Mouse (Mus musculus) liver, embryonic 12.5 days (tissue): ENCODE measurements around the gene Sh2b1. TPM values are rescaled to one million over a fixed set of nuclear protein-coding genes. Genes with fewer than 3 reads are reported as not detected.

Experiments used
- ATAC-seq: fragments of 200-750 bp; cut with Nextera tagmentation; 2 replicates; pipeline ENCODE4 v1.8.0; 2017; ENCODE audit warnings: moderate number of reproducible peaks, mild to moderate bottlenecking, moderate library complexity
- H3K27ac ChIP-seq: fragments of 300-500 bp; sonication (generic); 2 replicates; pipeline ENCODE4 v1.5.1; 2016; ENCODE audit warnings: mild to moderate bottlenecking
- H3K27me3 ChIP-seq: fragments of 300-500 bp; sonication (generic); replicated peaks from 2 replicates; pipeline ENCODE4 v1.6.1; 2016; ENCODE audit warnings: mild to moderate bottlenecking, moderate library complexity
- H3K36me3 ChIP-seq: fragments of 300-500 bp; sonication (generic); 2 replicates; pipeline ENCODE4 v1.6.1; 2016; ENCODE audit warnings: mild to moderate bottlenecking, moderate library complexity
- H3K4me1 ChIP-seq: fragments of 300-500 bp; sonication (generic); 2 replicates; pipeline ENCODE4 v1.6.1; 2016
- H3K4me2 ChIP-seq: fragments of 300-500 bp; sonication (generic); 2 replicates; pipeline ENCODE4 v1.6.1; 2016; ENCODE audit warnings: mild to moderate bottlenecking, moderate library complexity
- H3K4me3 ChIP-seq: fragments of 300-500 bp; sonication (generic); 2 replicates; pipeline ENCODE4 v1.5.1; 2016; ENCODE audit warnings: mild to moderate bottlenecking, moderate library complexity
- H3K9ac ChIP-seq: fragments of 300-500 bp; sonication (generic); 2 replicates; pipeline ENCODE4 v1.6.1; 2016; ENCODE audit warnings: mild to moderate bottlenecking, moderate library complexity
- H3K9me3 ChIP-seq: fragments of 300-500 bp; sonication (generic); replicated peaks from 2 replicates; pipeline ENCODE4 v1.6.1; 2016; ENCODE audit warnings: mild to moderate bottlenecking, moderate library complexity
- WGBS: fragments of 180-500 bp; shearing (Covaris S2); methylation state at CpG from one replicate; pipeline ENCODE4 v1.1.7; 2016; ENCODE audit not compliant: insufficient replicate concordance; 5-methylcytosine and 5-hydroxymethylcytosine counted together
- polyA plus RNA-seq: library from polyadenylated mRNA; unstranded; fragments of >200 nt; fragmentation: Nextera tagmentation; extraction: Ambion mirVana; gene quantifications from 2 replicates; pipeline ENCODE4 v1.2.1, GENCODE M21; 2016

Sh2b1 gene
- polyA plus RNA-seq, 1 experiment from 2014 or later = 17.0 TPM

- Histone ChIP-seq H3K36me3 (peaks cover 24% of the 10 kb centered on the region), H3K27me3 (peaks cover 21% of the 10 kb centered on the region), H3K27ac (no peak overlapping the region), H3K4me3 (no peak overlapping the region), H3K4me2 (no peak overlapping the region), H3K9me3 (no peaks in the 10 kb centered on the region), H3K9ac (no peak overlapping the region; the same call in 1 of the 2 replicates), H3K4me1 (peaks cover 48% of the 10 kb centered on the region)
- 58% methylated on average over 4 of the region's 4 CpGs for WGBS
- no peak for ATAC-seq
Measured at GRCm38 (mm10) chr7:126463547-126463946, 11.7 kb downstream of the Sh2b1 start.

DNA sequence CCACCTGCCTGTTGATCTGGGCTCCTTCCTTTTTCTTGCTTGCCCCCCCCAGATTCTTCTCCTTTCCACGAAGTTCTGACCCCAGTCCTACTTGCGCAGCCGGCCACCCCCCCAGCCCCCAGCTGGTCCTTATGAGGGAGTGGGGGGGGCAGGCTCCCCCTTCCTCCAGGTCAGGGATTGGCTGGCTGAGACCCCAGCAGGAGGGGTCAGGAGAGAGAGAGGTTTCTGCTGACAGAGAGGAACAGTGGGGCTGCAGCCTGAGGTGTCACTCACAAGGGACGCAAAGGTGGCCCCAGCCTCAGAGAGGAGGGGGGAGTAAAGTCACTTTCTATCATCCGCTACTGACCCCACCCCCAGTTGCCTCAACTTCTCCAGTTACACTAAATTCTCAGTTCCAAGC is 12.2 kb downstream of the Sh2b1 start, which contains the start of gene Atp2a1:
Gene Atp2a1 (minus strand): TSS at position 105 of the 400 bp plus-strand sequence.
- no peak for ATAC-seq
- Histone ChIP-seq H3K4me3 (no peak within 1 kb of the TSS), H3K9me3 (no peaks in the 10 kb centered on the region), H3K4me2 (no peak within 1 kb of the TSS), H3K27ac (no peak within 1 kb of the TSS), H3K9ac (no peak within 1 kb of the TSS; the same call in 1 of the 2 replicates), H3K4me1 (peaks cover 48% of the 10 kb centered on the region), H3K36me3 (peaks cover 18% of the 10 kb centered on the region), H3K27me3 (peaks cover 21% of the 10 kb centered on the region)
- WGBS = 59% methylated on average over 5 of the region's 5 CpGs

DNA sequence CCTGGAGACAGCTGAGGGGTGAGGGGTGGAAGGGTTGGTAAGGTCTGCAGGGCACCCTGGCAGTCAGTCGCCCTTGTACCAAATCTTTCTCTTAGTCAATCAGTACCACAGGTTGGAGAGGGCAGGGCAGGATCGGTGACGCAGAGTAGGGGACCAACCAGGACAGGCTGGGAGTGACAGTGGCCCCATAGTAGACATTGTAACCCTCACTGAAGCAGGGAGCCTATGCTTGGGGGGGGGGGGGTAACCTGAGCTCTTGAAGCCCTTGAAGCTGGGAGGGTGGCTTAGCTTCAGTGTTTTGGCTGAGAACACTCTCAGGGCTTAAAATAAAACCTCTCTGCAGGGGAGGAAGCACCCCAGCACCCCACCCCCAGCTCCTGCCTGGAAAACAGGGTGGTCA is 13.6 kb downstream of the Sh2b1 start:
- Histone ChIP-seq H3K27me3 (peaks cover 21% of the 10 kb centered on the region), H3K27ac (no peak overlapping the region), H3K9me3 (no peaks in the 10 kb centered on the region), H3K4me1 (peaks cover 41% of the 10 kb centered on the region), H3K9ac (no peak overlapping the region), H3K36me3 (peaks cover 4% of the 10 kb centered on the region; the same call in 1 of the 2 replicates), H3K4me3 (no peak overlapping the region), H3K4me2 (no peak overlapping the region)
- ATAC-seq = no peak
- 55% methylated on average over 3 of the region's 3 CpGs for WGBS

GRCm38 (mm10) chr7:126460623-126461399 is 14.4 kb downstream of the Sh2b1 start:
- no peak overlapping the region for H3K27ac ChIP-seq
- WGBS = 53% methylated on average over 10 of the region's 10 CpGs

DNA sequence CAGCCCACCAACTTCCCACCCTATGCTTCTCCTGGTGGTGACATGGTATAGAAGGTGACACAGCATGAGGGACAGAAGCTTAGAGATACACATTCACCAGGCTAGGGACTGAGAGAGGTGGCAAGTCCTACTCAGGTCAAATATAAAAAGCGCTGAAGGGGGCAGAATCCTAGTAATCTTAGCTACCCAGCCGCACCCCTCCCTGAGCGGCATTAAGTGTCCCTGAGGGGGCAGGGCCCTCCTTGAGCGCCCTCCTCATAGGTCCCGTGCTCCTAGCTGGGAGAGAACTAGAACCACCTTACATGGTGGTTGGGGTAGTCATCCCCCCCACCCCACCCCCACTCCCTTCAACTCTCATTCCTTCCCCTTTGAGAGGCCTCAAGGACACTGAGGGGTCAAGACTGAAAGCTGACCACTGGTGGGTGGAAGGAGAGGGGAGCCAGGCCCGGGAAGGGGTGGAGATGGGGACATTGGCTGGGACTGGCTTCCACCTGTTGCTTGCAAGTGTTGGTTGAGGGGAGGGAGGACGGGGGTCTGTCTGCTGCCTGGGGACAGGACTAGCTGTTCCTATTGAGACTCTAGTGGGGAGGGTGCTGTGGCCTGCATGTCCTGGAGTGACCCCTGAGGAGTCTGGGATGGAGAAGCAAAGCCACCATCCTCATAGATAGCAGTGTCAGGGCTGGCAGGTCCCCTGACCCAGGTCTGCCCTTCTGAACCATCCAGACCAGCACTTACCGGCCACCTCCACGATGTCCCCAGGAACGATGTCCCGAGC is 16.2 kb downstream of the Sh2b1 start:
- Histone ChIP-seq H3K4me1 (peaks cover 20% of the 10 kb centered on the region), H3K27ac (no peak overlapping the region), H3K9ac (no peak overlapping the region; the same call in 1 of the 2 replicates), H3K4me3 (no peak overlapping the region), H3K36me3 (no peaks in the 10 kb centered on the region), H3K4me2 (no peak overlapping the region), H3K9me3 (no peaks in the 10 kb centered on the region), H3K27me3 (peaks cover 21% of the 10 kb centered on the region)
- 69% methylated on average over 11 of the region's 11 CpGs for WGBS
- ATAC-seq = no peak

More at GRCm38 (mm10) chr7:126460623-126461399, 14.4 kb downstream of the Sh2b1 start:
- Histone ChIP-seq H3K27me3 (peaks cover 21% of the 10 kb centered on the region), H3K9me3 (no peaks in the 10 kb centered on the region), H3K4me3 (no peak overlapping the region), H3K36me3 (no peaks in the 10 kb centered on the region), H3K9ac (no peak overlapping the region), H3K4me1 (peaks cover 38% of the 10 kb centered on the region), H3K4me2 (no peak overlapping the region)
- no peak for ATAC-seq

GRCm38 (mm10) chr7:126458225-126458624 is 17.0 kb downstream of the Sh2b1 start:
- Histone ChIP-seq H3K27ac (no peak overlapping the region), H3K27me3 (peaks cover 21% of the 10 kb centered on the region), H3K4me3 (no peak overlapping the region), H3K9ac (no peak overlapping the region; the same call in 1 of the 2 replicates), H3K4me2 (no peak overlapping the region), H3K9me3 (no peaks in the 10 kb centered on the region), H3K36me3 (no peaks in the 10 kb centered on the region), H3K4me1 (peaks cover 12% of the 10 kb centered on the region; the same call in 1 of the 2 replicates)
- 72% methylated on average over 5 of the region's 5 CpGs for WGBS
- no peak for ATAC-seq

GRCm38 (mm10) chr7:126456382-126457266 is 18.6 kb downstream of the Sh2b1 start:
- Histone ChIP-seq H3K9me3 (no peaks in the 10 kb centered on the region), H3K9ac (no peak overlapping the region), H3K27ac (no peak overlapping the region), H3K4me1 (0 out of 2 replicates have a peak, but pooled peaks cover 9% of the 10 kb centered on the region), H3K4me2 (no peak overlapping the region), H3K4me3 (no peak overlapping the region), H3K27me3 (peaks cover 14% of the 10 kb centered on the region; the same call in 1 of the 2 replicates), H3K36me3 (no peaks in the 10 kb centered on the region)
- no peak for ATAC-seq
- WGBS = 46% methylated on average over 17 of the region's 17 CpGs

GRCm38 (mm10) chr7:126455242-126455641 is 20.0 kb downstream of the Sh2b1 start:
- Histone ChIP-seq H3K4me1 (0 out of 2 replicates have a peak, but pooled peaks cover 9% of the 10 kb centered on the region), H3K4me3 (no peak overlapping the region), H3K27me3 (peaks cover 11% of the 10 kb centered on the region; the same call in 1 of the 2 replicates), H3K4me2 (no peak overlapping the region), H3K36me3 (no peaks in the 10 kb centered on the region), H3K27ac (no peak overlapping the region), H3K9me3 (no peaks in the 10 kb centered on the region), H3K9ac (no peak overlapping the region)
- ATAC-seq = no peak
- WGBS = 50% methylated on average over 2 of the region's 2 CpGs

DNA sequence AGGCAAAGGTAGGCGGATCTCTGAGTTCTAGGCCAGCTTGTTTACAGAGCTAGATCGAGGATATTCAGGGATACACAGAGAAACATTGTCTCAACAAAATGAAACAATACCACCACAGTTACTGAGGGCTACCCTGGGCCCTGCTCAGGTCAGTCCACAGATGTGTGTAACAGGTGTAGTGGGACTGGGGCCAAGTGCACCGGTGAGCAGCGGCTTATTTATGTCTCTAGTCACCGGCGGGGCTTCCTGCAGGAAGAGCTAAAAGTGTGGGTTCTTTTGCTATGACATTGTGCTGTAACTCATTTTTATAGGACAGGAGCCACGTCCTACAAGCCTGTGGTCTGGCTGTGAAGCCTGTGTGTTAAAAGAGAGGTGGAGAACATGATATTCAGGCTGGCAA is 21.4 kb downstream of the Sh2b1 start:
- H3K4me1 ChIP-seq = 0 out of 2 replicates have a peak, but pooled peaks cover 9% of the 10 kb centered on the region
- H3K27ac ChIP-seq = no peak overlapping the region
- H3K9me3 ChIP-seq = no peaks in the 10 kb centered on the region
- no peak overlapping the region for H3K9ac ChIP-seq
- H3K4me2 ChIP-seq = no peak overlapping the region
- 61% methylated on average over 7 of the region's 7 CpGs for whole genome bisulfite sequencing
- ATAC-seq = no peak
- H3K27me3 ChIP-seq = 0 out of 2 replicates have a peak, but pooled peaks cover 3% of the 10 kb centered on the region
- no peaks in the 10 kb centered on the region for H3K36me3 ChIP-seq
- H3K4me3 ChIP-seq = no peak overlapping the region

DNA sequence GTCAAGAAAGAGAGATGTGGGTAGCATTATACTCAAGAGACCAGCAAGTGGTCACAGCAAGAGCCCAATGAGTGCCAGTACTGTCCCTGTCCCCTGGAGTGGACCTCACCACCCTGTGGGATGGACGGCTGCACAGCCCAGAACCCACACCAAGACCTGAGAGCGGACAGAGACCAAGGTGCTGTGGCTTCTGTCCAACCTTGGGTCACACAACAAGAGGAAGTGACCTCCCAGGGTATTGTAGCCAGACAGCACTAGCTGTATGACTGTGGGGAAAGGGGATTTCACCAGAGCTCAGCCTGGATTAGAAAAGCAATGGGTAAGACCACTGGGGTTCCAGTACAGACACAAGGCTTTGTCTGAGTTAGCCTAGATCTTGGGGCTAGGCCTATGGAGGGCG is 23.0 kb downstream of the Sh2b1 start:
- no peak for ATAC-seq
- Histone ChIP-seq H3K27me3 (no peaks in the 10 kb centered on the region), H3K9me3 (no peaks in the 10 kb centered on the region), H3K4me1 (0 out of 2 replicates have a peak, but pooled peaks cover 9% of the 10 kb centered on the region), H3K4me3 (no peak overlapping the region), H3K27ac (no peak overlapping the region), H3K9ac (no peak overlapping the region), H3K4me2 (no peak overlapping the region), H3K36me3 (no peaks in the 10 kb centered on the region; the same call in 1 of the 2 replicates)
- WGBS = 75% methylated on average over 3 of the region's 3 CpGs

DNA sequence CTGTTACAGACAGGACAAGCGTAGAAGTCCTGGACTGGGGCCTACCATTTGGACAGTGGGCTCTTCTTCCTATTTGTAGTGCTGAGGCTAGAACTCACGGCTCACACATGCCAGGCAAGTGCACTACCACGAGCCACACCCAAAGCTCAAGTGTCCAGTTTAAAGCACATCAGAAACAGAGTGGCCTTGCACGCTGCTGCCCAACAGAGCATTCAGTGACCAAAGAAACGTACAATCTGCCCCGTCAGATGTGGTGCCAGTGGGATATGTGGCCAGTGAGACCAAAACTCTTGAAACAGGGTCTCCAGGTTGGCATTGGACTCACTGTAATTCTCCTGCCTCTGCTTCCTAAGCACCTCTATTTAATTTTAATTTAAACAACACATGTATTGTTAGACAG is 24.6 kb downstream of the Sh2b1 start:
- Histone ChIP-seq H3K4me2 (no peak overlapping the region), H3K27ac (no peak overlapping the region), H3K4me1 (no peaks in the 10 kb centered on the region), H3K9me3 (no peaks in the 10 kb centered on the region), H3K9ac (no peak overlapping the region), H3K36me3 (peaks cover 9% of the 10 kb centered on the region), H3K4me3 (no peak overlapping the region), H3K27me3 (no peaks in the 10 kb centered on the region)
- no peak for ATAC-seq
- 79% methylated on average over 6 of the region's 6 CpGs for WGBS
